Mouse (Mus musculus) brain, embryonic 14.5 days (tissue): Measurements from ENCODE around the gene Syndig1.

Source experiments
- CTCF ChIP-seq: fragments of 200-500 bp; IDR thresholded peaks from 2 replicates; pipeline ENCODE4 v1.5.1; 2012; ENCODE audit warnings: inconsistent platforms, mild to moderate bottlenecking, moderate library complexity, borderline replicate concordance; ENCODE audit not compliant: insufficient read depth, insufficient read length; ENCODE audit errors: extremely low read depth
- POLR2A ChIP-seq: fragments of 200-500 bp; IDR thresholded peaks from 2 replicates; pipeline ENCODE4 v1.6.1; 2012; ENCODE audit warnings: mild to moderate bottlenecking, inconsistent platforms, borderline replicate concordance; ENCODE audit not compliant: poor library complexity, insufficient read depth, insufficient read length, severe bottlenecking; ENCODE audit errors: extremely low read depth

- no peak for TF ChIP-seq POLR2A
- no peak for TF ChIP-seq CTCF
Measured at GRCm38 (mm10) chr2:149832301-149832700, 3.3 kb downstream of the Syndig1 start.
